Comparison of ENCODE assay signal across 15 mouse cellular contexts in genomic region chr2:155872930-155873507, GRCm38 (mm10). TPM values are rescaled to one million over a fixed set of nuclear protein-coding genes. Genes with fewer than 3 reads are reported as not detected.
DNase-seq lines count a peak whose midpoint lies in the region; ATAC-seq and TF ChIP-seq lines count a peak whose summit lies in the region.
"Had no signal": no experiment of that assay in that cellular context is flagged by ENCODE, and none has a peak within 500 bp of the region (broad histone marks: within the 10 kb centered on the region; RNA-seq: fewer than 3 reads in every experiment).

No protein-coding gene starts in this region.

- no peaks in the 10 kb centered on the region for H3K27me3 ChIP-seq in forebrain, embryonic 12.5 days
- H3K27me3 ChIP-seq in forebrain, embryonic 11.5 days (ENCODE audit: control insufficient read depth, insufficient read depth, low read length) = no peaks in the 10 kb centered on the region
- H3K27me3 ChIP-seq in forebrain, postnatal 0 days (ENCODE audit: insufficient read depth, low read length) = no peaks in the 10 kb centered on the region
- no peaks in the 10 kb centered on the region for H3K27me3 ChIP-seq in stomach, embryonic 14.5 days (ENCODE audit: control insufficient read depth, insufficient read depth, low read length)

- no peak overlapping the region for H3K9ac ChIP-seq in forebrain, embryonic 12.5 days
- H3K9ac ChIP-seq in forebrain, embryonic 11.5 days (ENCODE audit: low read length) = no peak overlapping the region
- H3K9ac ChIP-seq in forebrain, postnatal 0 days = no peak overlapping the region
- no peak overlapping the region for H3K9ac ChIP-seq in stomach, embryonic 14.5 days (replicated peaks; ENCODE audit: low read depth, low read length)

- no peak for TF ChIP-seq CTCF in forebrain, postnatal 0 days (IDR thresholded peaks at IDR 0.05; ENCODE audit: low read depth)

- peak overlapping the region; percentile 42; the same call in 1 of the 2 replicates for H3K27ac ChIP-seq in forebrain, embryonic 12.5 days
- H3K27ac ChIP-seq in forebrain, embryonic 11.5 days (ENCODE audit: low read depth, low read length) = no peak overlapping the region
- no peak overlapping the region for H3K27ac ChIP-seq in forebrain, postnatal 0 days (ENCODE audit: low read depth, low read length)
- H3K27ac ChIP-seq in stomach, embryonic 14.5 days (ENCODE audit: low read length) = peak overlapping the region; percentile 64
- H3K27ac ChIP-seq: macrophage had no signal

- no peak overlapping the region for H3K4me3 ChIP-seq in forebrain, embryonic 12.5 days (replicated peaks)
- H3K4me3 ChIP-seq in forebrain, embryonic 11.5 days (ENCODE audit: low read depth, low read length) = no peak overlapping the region
- no peak overlapping the region for H3K4me3 ChIP-seq in forebrain, postnatal 0 days (ENCODE audit: low read depth, low read length)
- H3K4me3 ChIP-seq in stomach, embryonic 14.5 days (ENCODE audit: low read depth, low read length) = no peak overlapping the region

- H3K9me3 ChIP-seq in forebrain, embryonic 12.5 days = no peaks in the 10 kb centered on the region
- H3K9me3 ChIP-seq in forebrain, embryonic 11.5 days (ENCODE audit: control insufficient read depth, low read length) = no peaks in the 10 kb centered on the region
- no peaks in the 10 kb centered on the region for H3K9me3 ChIP-seq in forebrain, postnatal 0 days (ENCODE audit: low read length)
- H3K9me3 ChIP-seq in stomach, embryonic 14.5 days (ENCODE audit: control insufficient read depth, low read depth, low read length) = no peaks in the 10 kb centered on the region

- peaks cover 10% of the 10 kb centered on the region; the same call in 1 of the 2 replicates for H3K4me1 ChIP-seq in forebrain, embryonic 12.5 days
- no peaks in the 10 kb centered on the region for H3K4me1 ChIP-seq in forebrain, embryonic 11.5 days (replicated peaks; ENCODE audit: control insufficient read depth, insufficient read depth, low read length)
- H3K4me1 ChIP-seq in forebrain, postnatal 0 days (ENCODE audit: insufficient read depth) = 0 out of 2 replicates have a peak, but pooled peaks cover 4% of the 10 kb centered on the region
- H3K4me1 ChIP-seq in stomach, embryonic 14.5 days (ENCODE audit: control insufficient read depth, insufficient read depth, low read length) = peaks cover 31% of the 10 kb centered on the region

- no peak overlapping the region for H3K4me2 ChIP-seq in forebrain, embryonic 12.5 days
- no peak overlapping the region for H3K4me2 ChIP-seq in forebrain, embryonic 11.5 days (ENCODE audit: low read depth, low read length, severe bottlenecking)
- no peak overlapping the region for H3K4me2 ChIP-seq in forebrain, postnatal 0 days (ENCODE audit: low read depth)
- H3K4me2 ChIP-seq in stomach, embryonic 14.5 days (replicated peaks; ENCODE audit: low read depth, low read length) = 0 out of 2 replicates have a peak overlapping the region, but pooled peaks have one; percentile 8

- no peak for DNase-seq in forebrain, embryonic 11.5 days (ENCODE audit: low spot score)
- DNase-seq in lung, postnatal 10 days = peak; percentile 37
- DNase-seq in lung, postnatal 36 days = no peak
- peak; percentile 43 for DNase-seq in forebrain, postnatal 0 days
- no peak for DNase-seq in gastrocnemius, postnatal 4 days (ENCODE audit: low spot score in 2 of 2)
- no peak for DNase-seq in kidney, postnatal 14 days
- DNase-seq: heart, adult 11 months; heart, postnatal 14 days; right cerebral cortex, postnatal 25 days had no signal

- WGBS in forebrain, embryonic 12.5 days = 74% methylated on average over 10 of the region's 10 CpGs
- WGBS in forebrain, embryonic 11.5 days = 78% methylated on average over 10 of the region's 10 CpGs
- 35% methylated on average over 10 of the region's 10 CpGs for WGBS in forebrain, postnatal 0 days
- WGBS in stomach, embryonic 14.5 days = 25% methylated on average over 10 of the region's 10 CpGs

- peaks cover 34% of the 10 kb centered on the region for H3K36me3 ChIP-seq in forebrain, embryonic 12.5 days (replicated peaks)
- peaks cover 4% of the 10 kb centered on the region; the same call in 1 of the 2 replicates for H3K36me3 ChIP-seq in forebrain, embryonic 11.5 days (ENCODE audit: control insufficient read depth, insufficient read depth, low read length)
- peaks cover 30% of the 10 kb centered on the region for H3K36me3 ChIP-seq in forebrain, postnatal 0 days (ENCODE audit: insufficient read depth)
- H3K36me3 ChIP-seq in stomach, embryonic 14.5 days (ENCODE audit: control insufficient read depth, insufficient read depth, low read length) = peaks cover 5% of the 10 kb centered on the region; the same call in 1 of the 2 replicates

- ATAC-seq in forebrain, embryonic 12.5 days (ENCODE audit: low FRiP score) = no peak
- ATAC-seq in forebrain, embryonic 11.5 days (replicated peaks; ENCODE audit: low FRiP score) = no peak
- peak; percentile 40; the same call in 1 of the 2 replicates for ATAC-seq in forebrain, postnatal 0 days
- ATAC-seq in stomach, embryonic 14.5 days (ENCODE audit: insufficient number of reproducible peaks, insufficient read depth, low FRiP score, low read depth) = peak; percentile 57; the same call in 1 of the 2 replicates

RNA-seq across cellular contexts. Expression of gene Fam83c, which starts 38.4 kb away (rescaled TPM):
- polyA plus RNA-seq in forebrain, embryonic 12.5 days (2016; fragmentation: Nextera tagmentation; extraction: Ambion mirVana) = 0.50 and 0.68 TPM in 2 replicates
- polyA plus RNA-seq in forebrain, embryonic 11.5 days (2014; fragmentation: Nextera tagmentation; extraction: Ambion mirVana) = 0.23 and 0.39 TPM in 2 replicates
- not detected in 2 replicates for total RNA-seq in forebrain, postnatal 0 days (2014; rRNA removed)
- 0.06 and 0.12 TPM in 2 replicates for polyA plus RNA-seq in forebrain, postnatal 0 days (2015; fragmentation: Nextera tagmentation; extraction: Ambion mirVana)
- 2.3 and 3.1 TPM in 2 replicates for polyA plus RNA-seq in stomach, embryonic 14.5 days (2014; fragmentation: Nextera tagmentation; extraction: Ambion mirVana)
- total RNA-seq in gastrocnemius, postnatal 4 days (2021) = not detected
- total RNA-seq: heart, postnatal 14 days; left cerebral cortex, postnatal 14 days; neutrophil, adult 5-6 weeks had no signal
- polyA plus RNA-seq: cortical plate, adult 2 months; macrophage had no signal

RNA-seq across cellular contexts. Expression of gene Eif6, which starts 46.3 kb away (rescaled TPM):
- 159 and 160 TPM in 2 replicates for polyA plus RNA-seq in forebrain, embryonic 12.5 days (2016; fragmentation: Nextera tagmentation; extraction: Ambion mirVana)
- 164 and 198 TPM in 2 replicates for polyA plus RNA-seq in forebrain, embryonic 11.5 days (2014; fragmentation: Nextera tagmentation; extraction: Ambion mirVana)
- 91.9 and 99.3 TPM in 2 replicates for total RNA-seq in forebrain, postnatal 0 days (2014; rRNA removed)
- polyA plus RNA-seq in forebrain, postnatal 0 days (2015; fragmentation: Nextera tagmentation; extraction: Ambion mirVana) = 145 and 171 TPM in 2 replicates
- polyA plus RNA-seq in stomach, embryonic 14.5 days (2014; fragmentation: Nextera tagmentation; extraction: Ambion mirVana) = 173 and 200 TPM in 2 replicates
- 10 to 100 TPM; 74.9 to 79.4 TPM for total RNA-seq in gastrocnemius, postnatal 4 days (2021)

RNA-seq across cellular contexts. Expression of gene BC029722, which starts 53.8 kb away (rescaled TPM):
- 12.0 and 13.4 TPM in 2 replicates for polyA plus RNA-seq in forebrain, embryonic 12.5 days (2016; fragmentation: Nextera tagmentation; extraction: Ambion mirVana)
- 6.9 and 8.0 TPM in 2 replicates for polyA plus RNA-seq in forebrain, embryonic 11.5 days (2014; fragmentation: Nextera tagmentation; extraction: Ambion mirVana)
- total RNA-seq in forebrain, postnatal 0 days (2014; rRNA removed) = 26.4 and 31.4 TPM in 2 replicates
- 53.4 and 55.5 TPM in 2 replicates for polyA plus RNA-seq in forebrain, postnatal 0 days (2015; fragmentation: Nextera tagmentation; extraction: Ambion mirVana)
- 12.8 and 15.0 TPM in 2 replicates for polyA plus RNA-seq in stomach, embryonic 14.5 days (2014; fragmentation: Nextera tagmentation; extraction: Ambion mirVana)
- total RNA-seq in gastrocnemius, postnatal 4 days (2021) = 10 to 100 TPM; 11.4 to 13.5 TPM

RNA-seq across cellular contexts. Expression of gene Uqcc1, which starts 57.1 kb away (rescaled TPM):
- 67.3 and 72.9 TPM in 2 replicates for polyA plus RNA-seq in forebrain, embryonic 12.5 days (2016; fragmentation: Nextera tagmentation; extraction: Ambion mirVana)
- 70.0 and 78.0 TPM in 2 replicates for polyA plus RNA-seq in forebrain, embryonic 11.5 days (2014; fragmentation: Nextera tagmentation; extraction: Ambion mirVana)
- 43.5 and 67.7 TPM in 2 replicates for total RNA-seq in forebrain, postnatal 0 days (2014; rRNA removed)
- polyA plus RNA-seq in forebrain, postnatal 0 days (2015; fragmentation: Nextera tagmentation; extraction: Ambion mirVana) = 55.9 and 63.0 TPM in 2 replicates
- polyA plus RNA-seq in stomach, embryonic 14.5 days (2014; fragmentation: Nextera tagmentation; extraction: Ambion mirVana) = 56.3 and 64.4 TPM in 2 replicates
- 10 to 100 TPM; 75.1 to 80.2 TPM for total RNA-seq in gastrocnemius, postnatal 4 days (2021)

Comparison
In these comparisons a context has a peak if more than half of its experiments do, and no peak if none do; other contexts are left out.
1. ATAC-seq: peak in forebrain, postnatal 0 days (single experiment) and stomach, embryonic 14.5 days (single experiment); none in forebrain, embryonic 12.5 days (single experiment) and forebrain, embryonic 11.5 days (single experiment).
2. H3K27ac ChIP-seq: peak in forebrain, embryonic 12.5 days (single experiment) and stomach, embryonic 14.5 days (single experiment); none in forebrain, embryonic 11.5 days (single experiment) and forebrain, postnatal 0 days (single experiment).
3. DNase-seq: peak in lung, postnatal 10 days (single experiment) and forebrain, postnatal 0 days (single experiment); none in forebrain, embryonic 11.5 days (single experiment), lung, postnatal 36 days (single experiment), gastrocnemius, postnatal 4 days (0 of 2) and kidney, postnatal 14 days (single experiment).